Mouse (Mus musculus) intestine, embryonic 15.5 days (tissue): Measurements from ENCODE around the gene Myh15. TPM values are rescaled to one million over a fixed set of nuclear protein-coding genes. Genes with fewer than 3 reads are reported as not detected.
"Not testable (repeated sequence)": the region's sequence is repeated elsewhere in the genome, so short reads cannot be mapped to it uniquely, and the experiment has no call there.

ENCODE experiments used
- ATAC-seq: fragments of 200-750 bp; cut with Nextera tagmentation; 2 replicates; pipeline ENCODE4 v1.8.0; 2017; ENCODE audit warnings: moderate TSS enrichment, moderate library complexity
- H3K27ac ChIP-seq: fragments of 300-500 bp; sonication (generic); 2 replicates; pipeline ENCODE4 v1.5.1; 2015; ENCODE audit warnings: mild to moderate bottlenecking, inconsistent platforms
- H3K27me3 ChIP-seq: fragments of 300-500 bp; sonication (generic); replicated peaks from 2 replicates; pipeline ENCODE4 v1.6.1; 2015; ENCODE audit warnings: inconsistent platforms
- H3K36me3 ChIP-seq: fragments of 300-500 bp; sonication (generic); 2 replicates; pipeline ENCODE4 v1.6.1; 2015; ENCODE audit warnings: inconsistent platforms
- H3K4me1 ChIP-seq: fragments of 300-500 bp; sonication (generic); replicated peaks from 2 replicates; pipeline ENCODE4 v1.6.1; 2015; ENCODE audit warnings: inconsistent platforms
- H3K4me2 ChIP-seq: fragments of 300-500 bp; sonication (generic); replicated peaks from 2 replicates; pipeline ENCODE4 v1.6.1; 2015; ENCODE audit warnings: mild to moderate bottlenecking, inconsistent platforms
- H3K4me3 ChIP-seq: fragments of 300-500 bp; sonication (generic); replicated peaks from 2 replicates; pipeline ENCODE4 v1.5.1; 2015; ENCODE audit warnings: inconsistent platforms
- H3K9ac ChIP-seq: fragments of 300-500 bp; sonication (generic); 2 replicates; pipeline ENCODE4 v1.6.1; 2015; ENCODE audit warnings: inconsistent platforms
- H3K9me3 ChIP-seq: fragments of 300-500 bp; sonication (generic); 2 replicates; pipeline ENCODE4 v1.6.1; 2016; ENCODE audit warnings: inconsistent platforms
- WGBS: fragments of 180-500 bp; shearing (Covaris S2); methylation state at CpG from one replicate; pipeline ENCODE4 v1.1.7; 2015; 5-methylcytosine and 5-hydroxymethylcytosine counted together
- polyA plus RNA-seq: library from polyadenylated mRNA; unstranded; fragments of >200 nt; fragmentation: Nextera tagmentation; extraction: Ambion mirVana; gene quantifications from 2 replicates; pipeline ENCODE4 v1.2.1, GENCODE M21; 2015

Myh15 gene
- polyA plus RNA-seq, 1 experiment from 2014 or later = not detected

- no peaks in the 10 kb centered on the region for H3K36me3 ChIP-seq
- ATAC-seq = no peak
- whole genome bisulfite sequencing = 82% methylated on average over 12 of the region's 12 CpGs
These were observed 110.0 kb downstream of the Myh15 start for GRCm38 (mm10) chr16:49167325-49167724.

GRCm38 (mm10) chr16:49175077-49175476 lies 117.8 kb downstream of the Myh15 start:
- Histone ChIP-seq H3K9me3 (no peaks in the 10 kb centered on the region), H3K4me3 (no peak overlapping the region), H3K36me3 (no peaks in the 10 kb centered on the region), H3K27me3 (no peaks in the 10 kb centered on the region), H3K9ac (no peak overlapping the region), H3K27ac (no peak overlapping the region), H3K4me1 (no peaks in the 10 kb centered on the region), H3K4me2 (no peak overlapping the region)
- WGBS = 67% methylated on average over 1 of the region's 1 CpGs
- no peak for ATAC-seq

More at GRCm38 (mm10) chr16:49167325-49167724, 110.0 kb downstream of the Myh15 start:
- H3K4me3 ChIP-seq = no peak overlapping the region
- no peak overlapping the region for H3K4me2 ChIP-seq
- no peaks in the 10 kb centered on the region for H3K4me1 ChIP-seq
- H3K9me3 ChIP-seq = no peaks in the 10 kb centered on the region
- no peak overlapping the region for H3K9ac ChIP-seq
- no peaks in the 10 kb centered on the region for H3K27me3 ChIP-seq
- H3K27ac ChIP-seq = no peak overlapping the region

- no peak overlapping the region for H3K9ac ChIP-seq
- H3K36me3 ChIP-seq = no peaks in the 10 kb centered on the region
- H3K4me3 ChIP-seq = no peak overlapping the region
- H3K9me3 ChIP-seq = no peaks in the 10 kb centered on the region
- H3K27me3 ChIP-seq = no peaks in the 10 kb centered on the region
- H3K4me1 ChIP-seq = no peaks in the 10 kb centered on the region
- 88% methylated on average over 8 of the region's 8 CpGs for WGBS
- no peak overlapping the region for H3K4me2 ChIP-seq
- no peak for ATAC-seq
- H3K27ac ChIP-seq = no peak overlapping the region
These were observed 118.6 kb downstream of the Myh15 start for GRCm38 (mm10) chr16:49175729-49176395.

GRCm38 (mm10) chr16:49193521-49193920 lies 136.2 kb downstream of the Myh15 start:
- no peaks in the 10 kb centered on the region for H3K27me3 ChIP-seq
- no peak overlapping the region for H3K4me3 ChIP-seq
- no peak overlapping the region for H3K9ac ChIP-seq
- no peaks in the 10 kb centered on the region for H3K9me3 ChIP-seq
- H3K4me1 ChIP-seq = no peaks in the 10 kb centered on the region
- ATAC-seq = no peak
- H3K36me3 ChIP-seq = no peaks in the 10 kb centered on the region
- no peak overlapping the region for H3K4me2 ChIP-seq
- H3K27ac ChIP-seq = no peak overlapping the region
- WGBS = 74% methylated on average over 2 of the region's 2 CpGs

- no peak overlapping the region for H3K4me3 ChIP-seq
- no peaks in the 10 kb centered on the region for H3K27me3 ChIP-seq
- no peaks in the 10 kb centered on the region for H3K36me3 ChIP-seq
- WGBS = 83% methylated on average over 2 of the region's 2 CpGs
- no peaks in the 10 kb centered on the region for H3K9me3 ChIP-seq
- H3K27ac ChIP-seq = no peak overlapping the region
- ATAC-seq = no peak
- H3K9ac ChIP-seq = no peak overlapping the region
- H3K4me2 ChIP-seq = no peak overlapping the region
- H3K4me1 ChIP-seq = no peaks in the 10 kb centered on the region
These were observed 136.7 kb downstream of the Myh15 start for GRCm38 (mm10) chr16:49193986-49194385.

- Histone ChIP-seq H3K4me2 (no peak overlapping the region), H3K27ac (no peak overlapping the region), H3K4me3 (no peak overlapping the region), H3K36me3 (no peaks in the 10 kb centered on the region), H3K4me1 (no peaks in the 10 kb centered on the region), H3K9me3 (no peaks in the 10 kb centered on the region), H3K27me3 (no peaks in the 10 kb centered on the region), H3K9ac (no peak overlapping the region)
- 68% methylated on average over 3 of the region's 3 CpGs for WGBS
- no peak for ATAC-seq
These were observed 139.0 kb downstream of the Myh15 start for GRCm38 (mm10) chr16:49196290-49196689.

GRCm38 (mm10) chr16:49197951-49198350 lies 140.7 kb downstream of the Myh15 start:
- Histone ChIP-seq H3K9me3 (no peaks in the 10 kb centered on the region), H3K4me2 (no peak overlapping the region), H3K27ac (no peak overlapping the region), H3K9ac (no peak overlapping the region), H3K4me1 (no peaks in the 10 kb centered on the region), H3K4me3 (no peak overlapping the region), H3K36me3 (no peaks in the 10 kb centered on the region), H3K27me3 (no peaks in the 10 kb centered on the region)
- 44% methylated on average over 3 of the region's 3 CpGs for WGBS
- no peak for ATAC-seq

- no peak overlapping the region for H3K4me2 ChIP-seq
- WGBS = 68% methylated on average over 8 of the region's 8 CpGs
- H3K27me3 ChIP-seq = no peaks in the 10 kb centered on the region
- no peaks in the 10 kb centered on the region for H3K4me1 ChIP-seq
- H3K27ac ChIP-seq = no peak overlapping the region
- no peak overlapping the region for H3K9ac ChIP-seq
- no peaks in the 10 kb centered on the region for H3K9me3 ChIP-seq
- ATAC-seq = no peak
- H3K4me3 ChIP-seq = no peak overlapping the region
- H3K36me3 ChIP-seq = no peaks in the 10 kb centered on the region
These were observed 166.4 kb downstream of the Myh15 start for GRCm38 (mm10) chr16:49223733-49224132.

- not testable (repeated sequence) for H3K4me1 ChIP-seq, ATAC-seq, H3K27ac ChIP-seq, H3K9ac ChIP-seq, H3K36me3 ChIP-seq, H3K4me3 ChIP-seq, H3K27me3 ChIP-seq, H3K9me3 ChIP-seq, H3K4me2 ChIP-seq
- WGBS = 71% methylated on average over 1 of the region's 1 CpGs
These were observed 186.2 kb downstream of the Myh15 start for GRCm38 (mm10) chr16:49243517-49243916.

Other genes starting within 250 kb of the Myh15 start
- not detected in 2 replicates for gene Retnlb, start 240.6 kb upstream of the Myh15 start, polyA plus RNA-seq
- not detected in 2 replicates for gene Retnla, start 214.9 kb upstream of the Myh15 start, polyA plus RNA-seq
- 1.6 and 1.9 TPM in 2 replicates for gene Retnlg, start 184.9 kb upstream of the Myh15 start, polyA plus RNA-seq
- 19.3 and 22.6 TPM in 2 replicates for gene Dzip3, start 63.3 kb upstream of the Myh15 start, polyA plus RNA-seq
- gene Cip2a, start 63.3 kb upstream of the Myh15 start, polyA plus RNA-seq = 19.4 and 24.1 TPM in 2 replicates